Mouse (Mus musculus) CH12.LX (cell line): ENCODE data around the gene Odf4. TPM values are rescaled to one million over a fixed set of nuclear protein-coding genes. Genes with fewer than 3 reads are reported as not detected.

ENCODE experiments used
- DNase-seq: peaks from one replicate; pipeline ENCODE4 v3.0.0-alpha.2; 2013; ENCODE audit errors: extremely low read depth
- H3K27ac ChIP-seq: 2 replicates; pipeline ENCODE4 v1.5.1; 2012; ENCODE audit warnings: low read depth, mild to moderate bottlenecking, control low read depth, moderate library complexity; ENCODE audit not compliant: insufficient read depth
- H3K27me3 ChIP-seq: replicated peaks from 2 replicates; pipeline ENCODE3; 2012; ENCODE audit warnings: inconsistent platforms
- H3K36me3 ChIP-seq, 2 experiments: replicated peaks in 1 of 2; 2 replicates each; pipeline versions ENCODE3 to v1.6.1; 2012; ENCODE audit warnings: inconsistent platforms in 1 of 2, low read length in 1 of 2, mild to moderate bottlenecking in 1 of 2, mixed read lengths in 1 of 2, moderate library complexity in 1 of 2; ENCODE audit not compliant: control insufficient read depth in 1 of 2, insufficient read depth in 1 of 2
- H3K4me1 ChIP-seq, 2 experiments: 2 replicates each; pipeline ENCODE4 v1.6.1; 2012; ENCODE audit warnings: inconsistent platforms in 1 of 2, moderate library complexity in 1 of 2; ENCODE audit not compliant: insufficient read depth in 2 of 2, control insufficient read depth in 1 of 2
- H3K4me2 ChIP-seq: 2 replicates; pipeline ENCODE4 v1.6.1; 2012; ENCODE audit warnings: low read depth, mild to moderate bottlenecking, control low read depth; ENCODE audit not compliant: poor library complexity, insufficient read depth, severe bottlenecking
- H3K4me3 ChIP-seq, 3 experiments: fragments of 150-350 bp in 1 of 3; sonication (generic) in 1 of 3; replicated peaks in 1 of 3; 2 replicates each; pipeline versions ENCODE3 to v1.5.1; 2011 to 2012; ENCODE audit warnings: low read depth in 2 of 3, low read length in 2 of 3, mild to moderate bottlenecking in 2 of 3, moderate library complexity in 2 of 3, control low read depth in 1 of 3, improper control_type of control experiment in 1 of 3, inconsistent platforms in 1 of 3, mixed read lengths in 1 of 3; ENCODE audit not compliant: poor library complexity in 1 of 3
- H3K79me2 ChIP-seq: replicated peaks from 2 replicates; pipeline ENCODE4 v1.6.1; 2012; ENCODE audit warnings: mild to moderate bottlenecking, moderate library complexity; ENCODE audit not compliant: control insufficient read depth, poor library complexity, insufficient read depth, severe bottlenecking; ENCODE audit errors: extremely low read depth
- H3K9ac ChIP-seq: 2 replicates; pipeline ENCODE4 v1.6.1; 2012; ENCODE audit warnings: low read depth, mild to moderate bottlenecking, control low read depth, moderate library complexity; ENCODE audit not compliant: insufficient read depth
- H3K9me3 ChIP-seq: replicated peaks from 2 replicates; pipeline ENCODE3; 2012; ENCODE audit warnings: low read length, inconsistent platforms, mixed read lengths
- CHD2 ChIP-seq: IDR thresholded peaks from 2 replicates; pipeline ENCODE4 v1.6.1; 2011; ENCODE audit warnings: low read length, improper control_type of control experiment
- ELF1 ChIP-seq: IDR thresholded peaks from 2 replicates; pipeline ENCODE4 v1.6.1; 2014; ENCODE audit warnings: low read depth, mild to moderate bottlenecking, inconsistent platforms, low read length, improper control_type of control experiment
- EP300 ChIP-seq: IDR thresholded peaks from 2 replicates; pipeline ENCODE4 v1.6.1; 2011; ENCODE audit warnings: low read length, improper control_type of control experiment
- MAFK ChIP-seq: IDR thresholded peaks from 2 replicates; pipeline ENCODE4 v1.6.1; 2011; ENCODE audit warnings: low read length, improper control_type of control experiment; ENCODE audit not compliant: insufficient replicate concordance
- NRF1 ChIP-seq: IDR thresholded peaks from 2 replicates; pipeline ENCODE4 v1.6.1; 2014; ENCODE audit warnings: low read depth, mild to moderate bottlenecking, inconsistent platforms, low read length, improper control_type of control experiment, moderate library complexity
- POLR2A ChIP-seq: IDR thresholded peaks from 2 replicates; pipeline ENCODE4 v1.6.1; 2011; ENCODE audit warnings: low read depth, mild to moderate bottlenecking, improper control_type of control experiment, low read length
- POLR2AphosphoS2 ChIP-seq: IDR thresholded peaks from 2 replicates; pipeline ENCODE4 v1.6.1; 2011; ENCODE audit warnings: low read depth, low read length, improper control_type of control experiment
- RAD21 ChIP-seq: IDR thresholded peaks from 2 replicates; pipeline ENCODE4 v1.6.1; 2011; ENCODE audit warnings: low read depth, mild to moderate bottlenecking, low read length, improper control_type of control experiment, moderate library complexity
- ZMIZ1 ChIP-seq: IDR thresholded peaks from 2 replicates; pipeline ENCODE4 v1.6.1; 2012; ENCODE audit warnings: low read depth, mild to moderate bottlenecking, inconsistent platforms, low read length, improper control_type of control experiment
- ZNF384 ChIP-seq: IDR thresholded peaks from 2 replicates; pipeline ENCODE4 v1.6.1; 2012; ENCODE audit warnings: low read depth, low read length, improper control_type of control experiment, inconsistent platforms
- dilution Hi-C: fragments of 300-500 bp; cut with MboI; formaldehyde crosslinking; loops from 2 replicates; pipeline ENCODE4 v1.14.3; 2020; ENCODE audit warnings: low sequenced_read_pairs; ENCODE audit not compliant: extremely low pct_unique_long_range_greater_than_20kb, extremely low pct_ligation_motif_present
- in situ Hi-C: fragments of 300-500 bp; cut with MboI; formaldehyde crosslinking; loops from 3 replicates; pipeline ENCODE4 v1.14.3; 2019; ENCODE audit warnings: low sequenced_read_pairs, low pct_ligation_motif_present, low pct_unique_long_range_greater_than_20kb, mixed read lengths
- polyA plus RNA-seq: library from polyadenylated mRNA; unstranded; fragments of >175 nt; gene quantifications from 2 replicates; pipeline ENCODE4 v1.2.1, GENCODE M21; 2012; ENCODE audit warnings: low read depth; ENCODE audit not compliant: insufficient read length
- total RNA-seq, 2 experiments: library from RNA; depleted of rRNA; stranded (reverse); fragments of 300-350 nt in 1 of 2; fragments of >200 nt in 1 of 2; gene quantifications; 2 replicates each; pipeline ENCODE4 v1.2.3; 2012 to 2014

Odf4 gene
- total and polyA plus RNA-seq, 3 experiments = not detected

DNA sequence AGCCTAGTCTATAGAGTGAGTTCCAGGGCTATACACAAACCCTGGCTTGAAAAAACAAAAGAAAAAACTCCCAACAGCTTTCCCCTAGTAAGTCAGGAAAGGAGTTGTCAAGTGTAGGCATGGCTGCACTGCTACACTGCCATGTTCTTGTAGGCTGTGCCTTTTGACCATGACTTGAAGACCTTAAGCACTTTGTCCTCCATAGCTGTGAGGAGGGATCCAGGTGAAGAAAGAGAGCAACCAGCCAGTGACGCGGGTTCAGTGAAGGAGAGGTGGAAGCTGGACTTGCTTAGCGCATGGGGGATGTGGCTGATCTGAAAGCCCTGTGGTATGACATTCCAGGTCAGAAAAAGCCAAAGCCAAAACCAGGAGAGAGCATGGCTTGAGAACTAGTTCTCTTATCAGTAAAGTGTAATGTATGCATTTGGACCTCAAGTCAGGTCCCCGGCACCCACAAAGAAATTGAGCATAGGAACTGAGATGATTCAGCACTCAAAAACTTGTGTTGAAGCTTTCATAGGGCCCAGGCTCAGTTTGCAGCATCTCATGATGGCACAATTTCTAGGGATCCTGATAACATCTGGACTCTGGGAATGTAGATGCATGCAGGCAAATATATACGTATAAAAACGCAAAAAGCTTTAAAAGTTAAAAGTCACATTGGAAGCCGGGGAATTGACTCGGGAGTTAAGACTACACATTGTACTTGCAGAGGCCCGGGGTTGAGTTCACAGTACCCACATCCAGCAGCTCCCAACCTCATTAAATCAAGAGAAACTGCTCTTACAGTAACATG is 21.0 kb downstream of the Odf4 start:
- Histone ChIP-seq H3K4me3 (no peak overlapping the region), H3K79me2 (peaks cover 19% of the 10 kb centered on the region), H3K9me3 (no peaks in the 10 kb centered on the region), H3K4me1 (peaks cover 5 to 26% of the 10 kb centered on the region in 2 experiments; a peak in 3 of 4 replicates), H3K27me3 (no peaks in the 10 kb centered on the region), H3K4me2 (no peak overlapping the region), H3K9ac (no peak overlapping the region), H3K27ac (no peak overlapping the region), H3K36me3 (peaks cover 36 to 54% of the 10 kb centered on the region in 2 experiments)
- dilution Hi-C loops (no loop called here), in situ Hi-C loops (no loop called here)
- TF ChIP-seq POLR2A (peak; percentile 66), RAD21 (no peak), POLR2AphosphoS2 (peak; percentile 66; the same call in 1 of the 2 replicates), EP300 (no peak), CHD2 (peak; percentile 62; the same call in 1 of the 2 replicates), NRF1 (no peak), ELF1 (no peak), ZNF384 (peak; percentile 44; the same call in 1 of the 2 replicates), ZMIZ1 (peak; percentile 16)
- DNase-seq = peak; percentile 25

GRCm38 (mm10) chr11:68905138-68905531 is 21.7 kb downstream of the Odf4 start:
- peaks cover 36 to 54% of the 10 kb centered on the region in 2 experiments for H3K36me3 ChIP-seq
- no peak overlapping the region for H3K9ac ChIP-seq
- H3K27me3 ChIP-seq = peaks cover under 1% of the 10 kb centered on the region
- H3K4me2 ChIP-seq = no peak overlapping the region
- DNase-seq = no peak
- peaks cover 5 to 28% of the 10 kb centered on the region in 2 experiments; a peak in 3 of 4 replicates for H3K4me1 ChIP-seq
- H3K9me3 ChIP-seq = no peaks in the 10 kb centered on the region
- dilution Hi-C loops (no loop called here), in situ Hi-C loops (no loop called here)
- H3K4me3 ChIP-seq = no peak overlapping the region
- H3K27ac ChIP-seq = no peak overlapping the region
- peaks cover 19% of the 10 kb centered on the region for H3K79me2 ChIP-seq
- TF ChIP-seq MAFK = peak; percentile 16; the same call in 1 of the 2 replicates
- TF ChIP-seq CHD2 = no peak; the same call in 1 of the 2 replicates
- 0 out of 2 replicates have a peak, but pooled peaks have one; percentile 11 for TF ChIP-seq ZMIZ1
